Mouse (Mus musculus) C2C12 (cell line): Measurements from ENCODE around the gene Slc25a33.

Experiments
- CEBPB ChIP-seq: IDR thresholded peaks from one replicate; pipeline ENCODE4 v1.6.1; 2011; ENCODE audit warnings: low read depth, mild to moderate bottlenecking, control low read depth, moderate library complexity
- CTCF ChIP-seq: IDR thresholded peaks from one replicate; pipeline ENCODE4 v1.5.1; 2011; ENCODE audit not compliant: control insufficient read depth, insufficient read depth, insufficient read length
- MYOD1 ChIP-seq: IDR thresholded peaks from one replicate; pipeline ENCODE4 v1.6.1; 2011; ENCODE audit warnings: low read depth; ENCODE audit not compliant: control insufficient read depth, insufficient read length
- MYOG ChIP-seq: IDR thresholded peaks from one replicate; pipeline ENCODE4 v1.6.1; 2011; ENCODE audit not compliant: control insufficient read depth, insufficient read length; ENCODE audit errors: extremely low read depth
- USF1 ChIP-seq: IDR thresholded peaks from one replicate; pipeline ENCODE4 v1.6.1; 2011; ENCODE audit warnings: low read depth, mild to moderate bottlenecking, control low read depth, moderate library complexity

DNA sequence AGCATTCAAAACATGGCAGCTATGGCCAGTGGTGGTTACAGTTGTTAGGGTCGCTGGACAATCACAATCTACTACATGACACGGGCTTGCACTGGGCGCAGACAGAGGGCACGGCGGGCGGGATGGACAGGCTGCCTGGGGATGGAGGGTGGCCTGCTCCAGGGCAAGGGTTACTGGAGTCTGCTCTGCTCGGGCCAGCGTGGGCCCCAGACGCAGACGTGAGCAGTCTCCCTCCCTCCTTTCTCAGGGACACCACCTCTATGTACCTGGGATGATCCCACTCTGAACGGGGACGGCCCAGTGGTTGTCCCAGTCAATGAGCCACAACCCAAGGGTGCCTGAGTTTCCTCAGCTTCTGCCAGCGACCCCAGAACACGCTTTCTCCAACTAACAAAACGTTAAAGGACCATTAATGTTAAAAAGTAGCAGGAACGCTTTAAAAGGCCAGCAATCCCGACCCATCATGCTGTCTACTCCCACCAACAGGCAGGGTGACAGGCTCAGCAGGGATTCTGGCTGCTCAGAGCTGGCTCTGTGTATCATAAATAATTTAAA, 49.1 kb downstream of the Slc25a33 start:
- TF ChIP-seq CTCF = no peak
- TF ChIP-seq USF1 = no peak
- TF ChIP-seq MYOG = no peak
- TF ChIP-seq MYOD1 = no peak
- no peak for TF ChIP-seq CEBPB
